Mouse (Mus musculus) hindbrain, embryonic 11.5 days (tissue): ENCODE results near the gene Zrsr1. TPM values are rescaled to one million over a fixed set of nuclear protein-coding genes. Genes with fewer than 3 reads are reported as not detected.

Source experiments
- ATAC-seq: fragments of 200-750 bp; cut with Nextera tagmentation; 2 replicates; pipeline ENCODE4 v1.8.0; 2017; ENCODE audit warnings: mild to moderate bottlenecking, moderate TSS enrichment, moderate library complexity; ENCODE audit not compliant: low FRiP score
- DNase-seq: peaks from one replicate; pipeline ENCODE4 v3.0.0-alpha.2; 2015; ENCODE audit warnings: low spot score
- H3K27ac ChIP-seq: fragments of 300-500 bp; sonication (generic); 2 replicates; pipeline ENCODE4 v1.5.1; 2014; ENCODE audit warnings: mild to moderate bottlenecking, low read depth, low read length
- H3K27me3 ChIP-seq: fragments of 300-500 bp; sonication (generic); 2 replicates; pipeline ENCODE4 v1.6.1; 2014; ENCODE audit warnings: mild to moderate bottlenecking, low read length, moderate library complexity, mixed read lengths; ENCODE audit not compliant: control insufficient read depth, insufficient read depth
- H3K36me3 ChIP-seq: fragments of 300-500 bp; sonication (generic); 2 replicates; pipeline ENCODE4 v1.6.1; 2014; ENCODE audit warnings: mild to moderate bottlenecking, low read length, moderate library complexity, mixed read lengths; ENCODE audit not compliant: control insufficient read depth, insufficient read depth
- H3K4me1 ChIP-seq: fragments of 300-500 bp; sonication (generic); replicated peaks from 2 replicates; pipeline ENCODE4 v1.6.1; 2014; ENCODE audit warnings: low read length, mixed read lengths; ENCODE audit not compliant: control insufficient read depth, insufficient read depth
- H3K4me2 ChIP-seq: fragments of 300-500 bp; sonication (generic); replicated peaks from 2 replicates; pipeline ENCODE4 v1.6.1; 2014; ENCODE audit warnings: mild to moderate bottlenecking, low read depth, low read length
- H3K4me3 ChIP-seq: fragments of 300-500 bp; sonication (generic); 2 replicates; pipeline ENCODE4 v1.5.1; 2014; ENCODE audit warnings: low read depth, low read length
- H3K9ac ChIP-seq: fragments of 300-500 bp; sonication (generic); 2 replicates; pipeline ENCODE4 v1.6.1; 2014; ENCODE audit warnings: low read depth, low read length
- H3K9me3 ChIP-seq: fragments of 300-500 bp; sonication (generic); 2 replicates; pipeline ENCODE4 v1.6.1; 2016; ENCODE audit warnings: low read length; ENCODE audit not compliant: control insufficient read depth
- WGBS: fragments of 180-500 bp; shearing (Covaris S2); extraction: QIAGEN DNeasy Blood & Tissue Kit; methylation state at CpG from one replicate; pipeline ENCODE4 v1.1.7; 2014; 5-methylcytosine and 5-hydroxymethylcytosine counted together
- polyA plus RNA-seq: library from polyadenylated mRNA; unstranded; fragments of >200 nt; fragmentation: Nextera tagmentation; extraction: Ambion mirVana; gene quantifications from 2 replicates; pipeline ENCODE4 v1.2.1, GENCODE M21; 2014

Zrsr1 gene
- polyA plus RNA-seq, 1 experiment from 2014 or later = 5.2 TPM

- H3K4me3 ChIP-seq = no peak overlapping the region
- 79% methylated on average over 4 of the region's 4 CpGs for WGBS
- no peak overlapping the region for H3K27ac ChIP-seq
- 0 out of 2 replicates have a peak, but pooled peaks cover 2% of the 10 kb centered on the region for H3K36me3 ChIP-seq
- H3K4me2 ChIP-seq = no peak overlapping the region
- H3K27me3 ChIP-seq = no peaks in the 10 kb centered on the region
- ATAC-seq (no peak), DNase-seq (no peak)
- no peaks in the 10 kb centered on the region for H3K4me1 ChIP-seq
- no peak overlapping the region for H3K9ac ChIP-seq
- no peaks in the 10 kb centered on the region for H3K9me3 ChIP-seq
Measured at GRCm38 (mm10) chr11:22964401-22964800, 7.4 kb upstream of the Zrsr1 start.

GRCm38 (mm10) chr11:22965503-22965902, 6.3 kb upstream of the Zrsr1 start:
- Histone ChIP-seq H3K4me1 (no peaks in the 10 kb centered on the region), H3K9me3 (no peaks in the 10 kb centered on the region), H3K27me3 (no peaks in the 10 kb centered on the region), H3K36me3 (0 out of 2 replicates have a peak, but pooled peaks cover 2% of the 10 kb centered on the region), H3K4me2 (no peak overlapping the region), H3K4me3 (no peak overlapping the region), H3K9ac (no peak overlapping the region), H3K27ac (no peak overlapping the region)
- ATAC-seq = no peak
- DNase-seq = no peak
- WGBS = 81% methylated on average over 4 of the region's 4 CpGs

DNA sequence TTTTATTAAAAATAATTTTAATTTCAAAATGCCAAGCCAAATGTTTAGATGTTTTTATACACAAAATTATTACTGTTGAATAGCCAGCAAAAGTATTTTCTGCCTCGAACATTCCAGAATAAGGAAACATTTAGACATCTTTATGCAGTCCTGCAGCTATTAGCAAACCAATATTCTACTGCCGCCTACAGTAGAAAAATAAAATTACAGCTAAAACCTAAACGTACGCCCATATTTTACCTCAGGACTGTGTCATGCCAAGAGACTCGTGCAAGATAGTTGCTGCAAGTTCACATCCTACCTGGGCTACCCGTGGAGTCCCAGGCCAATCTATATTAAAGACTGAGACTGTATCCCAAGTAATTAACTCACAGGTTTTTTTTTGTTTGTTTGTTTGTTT, 2.3 kb upstream of the Zrsr1 start:
- no peaks in the 10 kb centered on the region for H3K9me3 ChIP-seq
- no peak overlapping the region for H3K4me3 ChIP-seq
- no peak overlapping the region for H3K9ac ChIP-seq
- DNase-seq (no peak), ATAC-seq (no peak)
- H3K27ac ChIP-seq = no peak overlapping the region
- no peak overlapping the region for H3K4me2 ChIP-seq
- 0 out of 2 replicates have a peak, but pooled peaks cover 5% of the 10 kb centered on the region for H3K36me3 ChIP-seq
- no peaks in the 10 kb centered on the region for H3K27me3 ChIP-seq
- 69% methylated on average over 6 of the region's 6 CpGs for WGBS
- no peaks in the 10 kb centered on the region for H3K4me1 ChIP-seq

GRCm38 (mm10) chr11:22970546-22970945, 1.3 kb upstream of the Zrsr1 start:
- WGBS = 92% methylated on average over 1 of the region's 1 CpGs
- Histone ChIP-seq H3K9me3 (no peaks in the 10 kb centered on the region), H3K4me3 (no peak overlapping the region), H3K27ac (no peak overlapping the region), H3K36me3 (0 out of 2 replicates have a peak, but pooled peaks cover 5% of the 10 kb centered on the region), H3K4me2 (no peak overlapping the region), H3K9ac (no peak overlapping the region), H3K27me3 (no peaks in the 10 kb centered on the region), H3K4me1 (no peaks in the 10 kb centered on the region)
- DNase-seq = no peak
- no peak for ATAC-seq

DNA sequence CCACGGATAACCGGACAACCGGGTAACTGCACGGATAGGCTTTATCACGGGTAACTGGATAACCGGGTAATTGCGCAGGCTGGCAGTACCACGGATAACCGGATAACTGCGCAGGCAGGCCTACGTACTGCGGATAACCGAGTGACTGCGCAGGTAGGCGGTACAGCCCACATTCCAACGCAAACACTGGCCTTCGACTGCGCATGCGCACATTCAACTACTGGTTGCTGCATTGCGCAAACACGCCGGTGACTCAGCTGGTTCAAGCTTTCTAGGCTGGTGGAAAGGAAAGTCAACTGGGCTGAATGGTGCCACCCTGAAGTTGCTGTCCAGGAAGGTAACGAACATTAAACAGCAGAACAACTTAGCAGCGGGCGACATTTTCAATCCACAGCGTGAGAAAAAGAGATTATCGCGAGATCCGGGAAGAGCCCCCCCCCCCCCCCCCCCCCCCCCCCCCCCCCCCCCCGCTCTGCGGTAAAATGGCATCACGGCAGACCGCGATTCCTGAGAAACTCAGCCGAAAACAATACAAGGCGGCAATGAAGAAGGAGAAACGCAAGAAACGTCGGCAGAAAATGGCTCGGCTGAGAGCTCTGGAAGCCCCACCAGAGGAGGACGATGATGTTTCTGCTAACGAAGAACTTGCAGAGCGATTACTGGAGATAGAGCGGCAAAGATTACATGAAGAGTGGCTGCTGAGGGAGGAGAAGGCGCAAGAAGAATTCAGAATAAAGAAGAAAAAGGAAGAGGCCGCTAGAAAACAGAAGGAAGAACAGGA, 1.1 kb downstream of the Zrsr1 start:
- H3K27ac ChIP-seq = no peak overlapping the region

GRCm38 (mm10) chr11:22973599-22973998, 1.8 kb downstream of the Zrsr1 start:
- Histone ChIP-seq H3K9me3 (no peaks in the 10 kb centered on the region), H3K27me3 (no peaks in the 10 kb centered on the region), H3K27ac (no peak overlapping the region), H3K4me2 (peak overlapping the region; percentile 54), H3K9ac (peak overlapping the region; percentile 46), H3K36me3 (0 out of 2 replicates have a peak, but pooled peaks cover 3% of the 10 kb centered on the region), H3K4me3 (peak overlapping the region; percentile 51), H3K4me1 (no peaks in the 10 kb centered on the region)
- WGBS = 49% methylated on average over 14 of the region's 14 CpGs
- DNase-seq (peak; percentile 24), ATAC-seq (no peak)

More for the DNA sequence above, 1.1 kb downstream of the Zrsr1 start:
- H3K36me3 ChIP-seq = 0 out of 2 replicates have a peak, but pooled peaks cover 5% of the 10 kb centered on the region
- DNase-seq (peak; percentile 75), ATAC-seq (peak; percentile 76)
- WGBS = 51% methylated on average over 44 of the region's 46 CpGs
- peak overlapping the region; percentile 70 for H3K4me2 ChIP-seq
- H3K4me1 ChIP-seq = no peaks in the 10 kb centered on the region
- H3K9me3 ChIP-seq = no peaks in the 10 kb centered on the region
- peak overlapping the region; percentile 54 for H3K4me3 ChIP-seq
- no peaks in the 10 kb centered on the region for H3K27me3 ChIP-seq
- H3K9ac ChIP-seq = peak overlapping the region; percentile 46

DNA sequence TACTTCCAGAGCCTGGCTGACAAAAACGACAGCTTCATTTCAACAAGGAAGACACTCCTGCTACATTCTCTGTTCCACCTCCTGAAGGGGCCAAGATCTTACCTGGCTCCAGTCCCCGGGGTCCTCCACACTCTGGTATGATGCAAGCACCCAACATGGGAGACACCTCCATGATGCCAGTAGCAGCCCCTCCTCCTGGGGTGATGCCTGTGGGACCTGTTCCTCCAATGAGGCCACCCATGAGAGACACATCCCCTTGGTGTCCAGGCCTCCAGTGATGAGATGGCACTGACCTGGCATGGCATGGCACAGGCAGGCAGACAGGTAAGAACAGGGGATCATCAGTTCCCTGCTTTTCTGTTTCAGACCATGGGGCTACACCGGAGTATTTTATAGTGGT, 6.4 kb downstream of the Zrsr1 start:
- no peaks in the 10 kb centered on the region for H3K27me3 ChIP-seq
- no peak overlapping the region for H3K4me2 ChIP-seq
- no peak overlapping the region for H3K27ac ChIP-seq
- no peak overlapping the region for H3K9ac ChIP-seq
- no peaks in the 10 kb centered on the region for H3K9me3 ChIP-seq
- WGBS = 92% methylated on average over 3 of the region's 3 CpGs
- H3K4me3 ChIP-seq = no peak overlapping the region
- DNase-seq (no peak), ATAC-seq (no peak)
- H3K36me3 ChIP-seq = 0 out of 2 replicates have a peak, but pooled peaks cover 3% of the 10 kb centered on the region
- peaks cover 5% of the 10 kb centered on the region; the same call in 1 of the 2 replicates for H3K4me1 ChIP-seq

DNA sequence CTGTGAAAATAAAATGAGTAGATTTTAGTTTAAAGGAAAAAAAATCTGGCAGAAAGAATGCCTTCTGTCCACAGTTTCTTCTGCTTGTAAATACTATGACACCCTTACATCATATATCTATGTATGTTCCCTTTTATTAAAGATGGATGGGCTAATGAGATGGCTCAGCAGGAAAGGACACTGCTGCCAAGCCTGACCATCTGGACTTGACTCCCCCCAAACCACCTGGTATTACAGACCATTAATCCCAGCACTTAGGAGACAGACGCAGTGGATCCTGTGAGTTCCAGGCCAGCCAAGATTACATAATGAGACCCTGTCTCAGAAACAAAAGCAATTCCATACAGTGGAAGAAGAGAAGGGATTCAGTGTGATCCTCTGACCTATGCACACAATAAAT, 6.9 kb downstream of the Zrsr1 start:
- ATAC-seq (no peak), DNase-seq (no peak)
- H3K36me3 ChIP-seq = 0 out of 2 replicates have a peak, but pooled peaks cover 3% of the 10 kb centered on the region
- H3K4me3 ChIP-seq = no peak overlapping the region
- 75% methylated on average over 1 of the region's 1 CpGs for WGBS
- peaks cover 5% of the 10 kb centered on the region; the same call in 1 of the 2 replicates for H3K4me1 ChIP-seq
- H3K27ac ChIP-seq = no peak overlapping the region
- no peaks in the 10 kb centered on the region for H3K9me3 ChIP-seq
- H3K4me2 ChIP-seq = no peak overlapping the region
- H3K9ac ChIP-seq = no peak overlapping the region
- H3K27me3 ChIP-seq = no peaks in the 10 kb centered on the region

DNA sequence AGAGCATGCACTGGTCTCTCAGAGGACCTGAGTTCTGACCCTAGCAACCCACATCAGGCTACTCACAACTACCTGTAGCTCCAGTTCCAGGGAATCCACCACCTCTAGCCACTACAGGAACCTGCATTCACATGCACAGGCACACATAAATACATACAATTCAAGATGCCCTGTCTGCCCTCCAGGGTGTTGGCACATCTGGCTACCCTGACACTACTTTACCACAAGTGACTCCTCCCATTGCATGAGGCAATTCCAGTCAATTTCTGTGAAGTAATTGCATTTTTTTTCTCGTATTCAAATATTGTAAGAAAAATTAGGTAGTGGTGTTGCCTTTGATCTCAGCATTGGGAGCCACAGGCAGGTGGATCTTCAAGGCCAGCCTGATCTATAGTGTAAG, 7.4 kb downstream of the Zrsr1 start:
- H3K27ac ChIP-seq = no peak overlapping the region
- H3K27me3 ChIP-seq = no peaks in the 10 kb centered on the region
- WGBS = 86% methylated on average over 1 of the region's 1 CpGs
- ATAC-seq = no peak
- H3K36me3 ChIP-seq = no peaks in the 10 kb centered on the region
- no peaks in the 10 kb centered on the region for H3K9me3 ChIP-seq
- H3K4me2 ChIP-seq = no peak overlapping the region
- no peak overlapping the region for H3K9ac ChIP-seq
- peaks cover 5% of the 10 kb centered on the region; the same call in 1 of the 2 replicates for H3K4me1 ChIP-seq
- no peak for DNase-seq
- no peak overlapping the region for H3K4me3 ChIP-seq
